Mouse (Mus musculus) c-Kit-negative CD71-positive TER-119-positive erythroid progenitor cells, embryonic 14.5 days (primary cell): ENCODE measurements around the gene Sost.
A peak's percentile ranks its signal among the peaks of the same experiment; 100 is the strongest.

ENCODE experiments used
- DNase-seq: peaks from one replicate; pipeline ENCODE4 v3.0.0-alpha.2; 2013; ENCODE audit warnings: low read depth, low spot score

Sost gene

GRCm38 (mm10) chr11:101950021-101950420, 16.8 kb downstream of the Sost start:
- DNase-seq = no peak

- DNase-seq = no peak
Measured at GRCm38 (mm10) chr11:101946525-101946924, 20.3 kb downstream of the Sost start.

GRCm38 (mm10) chr11:101943055-101943454, 23.8 kb downstream of the Sost start:
- DNase-seq = no peak

GRCm38 (mm10) chr11:101937108-101937507, 29.7 kb downstream of the Sost start:
- DNase-seq = no peak

DNA sequence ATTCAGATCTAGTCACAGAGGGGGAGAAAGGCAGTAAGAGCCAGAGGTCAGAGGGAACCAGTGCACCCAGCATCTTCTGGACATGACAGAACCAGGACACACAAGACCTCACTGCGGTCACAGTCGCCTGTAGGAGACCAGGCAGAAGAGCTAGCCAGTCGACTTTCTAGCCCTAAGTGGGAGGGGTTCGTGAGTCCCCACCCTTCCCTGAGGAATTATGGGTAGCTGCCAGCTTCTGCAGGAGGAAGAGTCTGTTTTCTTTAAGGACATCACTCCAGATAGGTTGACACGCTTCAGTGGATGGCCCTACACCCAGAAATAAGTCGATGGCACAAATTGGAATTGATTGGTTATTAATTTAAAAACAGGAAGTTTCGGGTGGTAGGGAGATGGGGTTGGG, 30.4 kb downstream of the Sost start:
- no peak for DNase-seq

DNA sequence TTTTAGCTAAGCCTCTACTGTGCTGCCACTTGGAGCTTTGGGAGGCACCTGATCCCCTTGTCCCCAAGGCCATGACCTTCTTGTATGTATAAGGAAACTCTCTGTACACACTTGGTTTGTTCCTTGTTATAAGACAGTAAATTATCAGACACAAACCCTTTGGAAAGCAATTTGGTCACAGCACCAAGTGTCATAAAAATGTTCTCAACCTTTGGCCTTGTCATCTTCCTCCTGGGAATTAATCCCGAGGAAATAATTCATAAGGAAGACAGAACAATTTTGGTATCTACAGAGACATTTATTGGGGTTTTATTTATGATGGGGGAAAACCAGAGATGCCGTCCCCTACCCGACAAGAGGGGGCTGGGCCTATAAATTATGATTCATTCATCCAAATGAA, 31.1 kb downstream of the Sost start:
- no peak for DNase-seq

DNA sequence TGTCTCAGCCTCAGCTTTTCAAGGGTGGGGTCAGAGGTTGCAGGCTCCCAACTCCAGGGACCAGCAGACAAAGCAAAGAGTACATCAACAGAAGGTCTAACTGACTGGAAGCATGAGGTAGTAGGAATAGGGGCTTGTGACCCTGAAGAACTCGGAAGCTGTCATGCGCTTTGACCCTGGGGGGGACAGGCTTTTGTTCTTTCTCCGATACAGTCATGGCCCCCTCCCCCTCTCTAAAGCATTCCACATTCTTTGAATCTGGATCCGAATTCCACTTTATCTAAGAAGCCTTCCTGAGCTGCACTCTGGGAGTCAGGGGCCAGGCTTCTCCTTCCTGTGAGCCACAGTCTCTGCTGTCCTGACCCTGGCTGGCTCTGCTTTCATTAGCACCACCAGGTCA, 34.8 kb downstream of the Sost start:
- DNase-seq = no peak

DNA sequence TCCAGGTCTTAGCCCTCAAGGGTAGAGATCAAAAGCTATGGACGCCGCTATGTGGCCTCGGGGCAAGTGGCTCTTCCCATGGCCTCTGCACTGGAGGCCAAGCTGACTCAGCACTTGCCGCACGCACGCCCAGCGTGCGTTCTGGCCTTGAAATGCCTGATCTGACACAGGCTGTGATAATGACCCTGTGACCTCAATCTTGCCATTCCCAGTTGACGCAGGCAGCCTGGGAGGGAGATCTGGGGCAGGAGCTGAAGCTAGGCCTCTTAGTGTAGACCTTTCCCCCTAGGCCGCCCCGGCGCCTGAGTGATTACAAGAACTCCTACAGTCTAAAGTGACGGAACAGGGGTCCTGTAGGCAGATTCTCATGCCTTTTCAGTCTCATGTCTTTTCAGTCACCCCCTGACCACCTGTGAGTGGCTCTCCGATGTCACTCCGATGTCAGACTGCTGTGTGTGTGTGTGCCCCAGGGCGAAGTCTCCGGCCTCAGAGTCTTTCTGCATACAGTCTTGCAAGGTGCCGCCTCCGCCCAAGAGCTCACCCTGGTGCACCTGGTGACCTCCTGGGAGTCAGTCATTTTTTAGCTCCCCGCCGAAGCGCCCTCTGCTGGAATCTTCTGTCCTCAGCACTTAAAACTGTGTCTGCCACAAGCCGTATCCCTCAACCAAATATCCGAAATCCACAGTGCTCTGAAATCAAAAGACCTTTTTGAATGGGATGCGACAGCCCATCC, 38.6 kb downstream of the Sost start:
- no peak for DNase-seq

DNA sequence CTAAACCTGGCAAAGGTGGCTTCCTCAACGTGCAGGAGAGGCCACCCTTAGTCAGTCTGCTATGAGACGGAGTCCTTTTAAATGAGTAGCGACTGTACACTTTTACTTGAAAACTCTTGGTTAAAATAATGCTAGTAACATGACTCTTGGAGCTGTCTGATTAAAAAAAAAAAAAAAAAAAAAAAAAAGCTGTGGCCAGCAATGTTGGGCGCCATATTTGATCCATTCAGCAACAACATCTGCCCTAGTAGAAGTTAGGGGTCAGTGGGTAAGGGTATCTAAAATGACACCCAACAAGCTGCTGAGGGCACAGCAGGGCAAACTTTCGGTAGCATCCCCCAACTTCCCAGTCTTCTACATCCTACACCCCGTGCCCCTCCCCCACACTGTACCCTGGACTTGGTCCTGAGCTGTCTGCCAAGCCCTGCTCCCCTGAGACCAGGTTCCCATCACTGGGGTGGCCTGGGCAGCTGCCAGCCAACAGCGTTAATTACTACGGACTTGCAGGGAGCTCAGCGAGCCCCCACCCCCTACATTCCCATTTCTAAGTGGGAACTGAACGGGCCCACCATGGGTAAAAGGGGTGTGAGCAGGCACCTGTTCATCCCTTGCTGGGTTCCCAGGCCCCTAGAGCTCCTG, 39.7 kb downstream of the Sost start:
- no peak for DNase-seq

DNA sequence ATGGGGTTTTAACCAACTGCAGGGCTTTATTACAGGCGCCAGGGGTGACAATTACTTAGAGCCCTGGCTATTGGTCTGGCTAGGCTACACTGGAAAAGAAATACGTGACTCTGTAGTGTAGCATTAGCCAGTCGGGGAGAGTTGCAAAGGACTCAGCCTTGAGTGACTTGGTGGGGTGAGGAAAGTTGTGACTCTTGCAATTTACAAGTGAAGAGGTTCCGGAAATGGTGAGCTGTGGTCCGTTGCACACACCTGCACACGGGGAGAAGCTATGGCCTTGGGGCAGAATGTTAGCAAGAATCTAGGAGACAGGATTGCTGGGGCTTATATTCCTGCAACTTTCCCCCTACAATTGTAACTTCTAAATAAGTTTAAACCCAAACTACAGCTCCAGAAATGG, 41.2 kb downstream of the Sost start:
- DNase-seq = no peak

GRCm38 (mm10) chr11:101924441-101924976, 42.3 kb downstream of the Sost start:
- no peak for DNase-seq

DNA sequence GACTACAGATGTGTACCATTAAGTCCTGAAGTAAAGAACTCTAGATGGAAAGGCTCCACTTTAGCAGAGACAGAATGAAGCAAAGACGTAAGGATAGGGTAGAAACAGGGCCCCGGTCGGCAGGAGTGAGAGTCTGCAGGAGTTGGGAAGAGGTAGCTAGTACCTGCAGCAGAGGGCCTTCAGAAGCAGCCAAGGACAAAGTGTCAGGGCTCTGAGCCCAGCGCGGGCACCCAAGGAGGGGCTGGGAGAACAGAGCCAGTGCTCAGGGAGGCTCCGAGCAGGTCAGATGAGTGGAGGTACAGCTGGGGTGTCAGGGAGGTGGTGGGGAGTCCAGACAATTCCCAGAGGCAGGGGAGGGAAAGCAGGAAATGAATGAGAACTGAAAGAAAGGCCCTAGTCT, 42.8 kb downstream of the Sost start:
- no peak for DNase-seq

DNA sequence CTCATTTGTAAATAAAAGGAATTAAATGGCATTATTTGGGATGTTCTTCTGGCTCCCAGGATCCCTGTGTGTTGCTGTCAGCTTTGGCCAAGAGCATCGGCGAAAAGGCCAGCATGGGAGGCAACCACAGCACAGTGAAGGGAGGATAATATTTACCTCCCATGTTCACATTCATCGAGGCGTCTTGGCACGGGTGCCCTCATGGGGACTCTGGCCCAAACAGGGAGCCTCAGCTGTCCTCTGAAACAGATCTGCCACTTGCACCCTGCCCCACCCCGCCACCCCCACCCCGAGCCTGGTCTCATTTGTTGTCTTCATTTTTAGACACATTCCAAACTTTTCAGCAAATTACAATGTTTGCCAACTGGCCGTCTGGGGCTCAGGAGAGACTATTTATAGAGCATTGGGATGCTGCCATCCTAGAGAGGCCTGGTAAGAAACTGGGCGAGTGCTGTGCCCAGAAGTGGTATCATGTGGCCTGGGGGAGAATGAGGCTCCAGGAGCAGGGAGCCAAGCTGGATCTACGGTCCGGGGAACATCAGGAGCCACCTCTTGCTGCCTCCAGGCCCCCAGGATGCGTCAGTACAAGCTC, 45.4 kb downstream of the Sost start:
- no peak for DNase-seq

DNA sequence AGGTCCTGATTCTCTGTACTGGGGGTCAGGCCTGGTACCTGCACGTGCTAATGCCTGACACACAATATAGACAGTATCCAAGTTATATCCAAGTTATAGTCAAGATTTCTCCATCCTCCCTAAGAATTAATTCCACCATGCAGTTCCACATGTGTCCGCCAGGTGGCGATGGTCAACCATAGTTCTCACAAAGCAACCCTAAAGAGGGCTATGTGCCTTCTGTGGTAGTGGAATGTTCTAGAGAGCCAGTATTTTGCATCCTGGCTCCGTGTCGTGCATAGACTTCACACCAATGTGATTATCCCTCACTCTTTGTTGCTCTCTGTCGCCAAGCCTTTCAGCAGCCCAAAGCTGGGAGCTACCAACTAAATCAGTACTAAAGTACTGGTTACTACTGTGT, 47.2 kb downstream of the Sost start:
- peak; percentile 52 for DNase-seq

GRCm38 (mm10) chr11:101918609-101919008, 48.2 kb downstream of the Sost start:
- DNase-seq = no peak

DNA sequence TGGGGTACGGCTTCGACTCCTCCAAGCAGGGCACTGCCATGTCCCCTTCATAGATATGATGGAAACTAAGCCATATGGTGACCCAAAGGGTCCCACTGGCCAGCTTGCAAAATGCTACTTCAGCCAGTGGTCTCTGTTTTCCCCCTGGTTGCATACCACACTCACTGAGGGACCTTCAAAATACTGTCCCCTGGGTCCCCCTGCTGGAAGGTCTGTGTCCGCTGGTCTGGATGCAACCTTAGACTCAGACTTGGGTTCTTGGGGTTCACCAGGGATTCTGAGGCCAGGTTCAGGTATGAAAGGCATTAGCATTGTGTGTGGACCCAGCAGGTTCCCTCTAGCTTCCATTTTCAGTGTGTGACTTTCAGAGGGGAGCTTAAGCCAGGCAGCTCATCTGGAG, 50.0 kb downstream of the Sost start:
- no peak for DNase-seq

GRCm38 (mm10) chr11:101913591-101913990, 53.2 kb downstream of the Sost start:
- DNase-seq = no peak
